Mouse (Mus musculus) C2C12 (cell line): ENCODE data around the gene Gse1.

Experiments used
- CEBPB ChIP-seq: IDR thresholded peaks from one replicate; pipeline ENCODE4 v1.6.1; 2011; ENCODE audit warnings: low read depth, mild to moderate bottlenecking, control low read depth, moderate library complexity
- CTCF ChIP-seq: IDR thresholded peaks from one replicate; pipeline ENCODE4 v1.5.1; 2011; ENCODE audit not compliant: control insufficient read depth, insufficient read depth, insufficient read length
- FOSL1 ChIP-seq: IDR thresholded peaks from one replicate; pipeline ENCODE4 v1.8.0; 2011; ENCODE audit warnings: mild to moderate bottlenecking, low read length; ENCODE audit not compliant: poor library complexity, insufficient read depth, severe bottlenecking
- MAX ChIP-seq: IDR thresholded peaks from one replicate; pipeline ENCODE4 v1.6.1; 2011; ENCODE audit warnings: mild to moderate bottlenecking, control low read depth
- MYOD1 ChIP-seq: IDR thresholded peaks from one replicate; pipeline ENCODE4 v1.6.1; 2011; ENCODE audit warnings: low read depth; ENCODE audit not compliant: control insufficient read depth, insufficient read length
- USF1 ChIP-seq: IDR thresholded peaks from one replicate; pipeline ENCODE4 v1.6.1; 2011; ENCODE audit warnings: low read depth, mild to moderate bottlenecking, control low read depth, moderate library complexity

GRCm38 (mm10) chr8:120334878-120335261, 106.6 kb downstream of the Gse1 start:
- no peak for TF ChIP-seq MAX
- no peak for TF ChIP-seq CTCF
- TF ChIP-seq USF1: no peak
- TF ChIP-seq MYOD1: no peak
- TF ChIP-seq CEBPB: no peak
- TF ChIP-seq FOSL1: no peak
